Mouse (Mus musculus): ENCODE measurements around the gene Cacna1h. TPM values are rescaled to one million over a fixed set of nuclear protein-coding genes. Genes with fewer than 3 reads are reported as not detected.

Gene Cacna1h
- 10 to 100 TPM; 20.2 to 22.7 TPM for total RNA-seq (2021)
- long read RNA-seq, experiment 1, full-length matches to known transcripts, result 2 of 14 reads
- long read RNA-seq, experiment 1, partial matches to known transcripts, result 10 of 14 reads
- long read RNA-seq, experiment 1, other reads (novel, unspliced or antisense), result 2 of 14 reads
- long read RNA-seq, experiment 2, full-length matches to known transcripts, result 3 of 15 reads
- long read RNA-seq, experiment 2, partial matches to known transcripts, result 8 of 15 reads
- long read RNA-seq, experiment 2, other reads (novel, unspliced or antisense), result 4 of 15 reads

DNA sequence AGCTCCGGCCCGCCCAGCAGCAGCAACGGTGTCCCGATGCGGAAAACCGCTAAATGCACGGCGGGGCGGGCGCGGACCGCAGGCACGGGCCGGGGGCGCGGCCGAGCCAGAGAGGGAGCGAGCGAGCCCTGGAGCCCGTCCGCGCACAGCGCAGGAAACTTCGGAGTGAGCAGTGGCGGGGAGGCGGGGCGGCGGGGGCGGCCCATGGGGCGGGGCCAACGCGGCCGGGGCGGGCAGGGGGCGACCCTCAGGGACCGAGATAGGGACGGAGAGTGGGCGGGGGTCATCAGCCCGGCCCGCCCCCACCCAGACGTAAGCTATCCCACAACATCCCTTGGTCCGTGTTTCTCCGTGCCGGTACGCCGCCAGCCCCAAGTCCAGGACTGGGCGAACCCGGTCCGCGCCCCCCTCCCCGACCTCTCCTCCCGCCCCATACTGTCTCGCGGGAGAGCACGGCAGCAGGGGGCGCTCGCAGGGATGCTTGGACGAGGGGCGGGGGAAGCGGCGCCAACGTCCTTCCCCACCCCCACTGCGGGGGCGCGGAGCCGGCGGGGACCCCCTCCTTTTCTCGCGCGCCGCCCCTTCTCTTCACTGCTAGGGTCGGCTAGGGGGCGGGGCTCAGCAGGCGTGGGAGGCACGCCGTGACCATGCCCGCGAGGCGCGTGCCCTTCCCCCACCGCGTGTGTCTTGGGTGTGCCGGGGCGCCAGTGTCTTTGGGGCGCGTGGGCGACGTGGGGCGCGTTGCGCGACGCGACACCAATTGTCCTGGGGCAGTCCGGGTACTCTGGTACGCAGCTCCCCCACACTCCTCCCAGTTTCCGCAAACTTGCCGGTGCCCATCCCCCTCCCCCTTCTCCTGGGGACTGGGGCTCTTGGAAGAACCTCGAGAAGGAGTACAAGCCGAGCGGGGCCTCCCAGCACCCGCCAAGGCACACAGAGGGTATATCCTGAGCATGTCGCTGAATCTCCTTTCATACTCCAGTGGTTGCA, at the start of gene Cacna1h:
Gene Cacna1h (minus strand): TSS at position 167 of the 990 bp plus-strand sequence.
- peak; percentile 45 to 46 for DNase-seq (ENCODE audit: low spot score in 2 of 2)

DNA sequence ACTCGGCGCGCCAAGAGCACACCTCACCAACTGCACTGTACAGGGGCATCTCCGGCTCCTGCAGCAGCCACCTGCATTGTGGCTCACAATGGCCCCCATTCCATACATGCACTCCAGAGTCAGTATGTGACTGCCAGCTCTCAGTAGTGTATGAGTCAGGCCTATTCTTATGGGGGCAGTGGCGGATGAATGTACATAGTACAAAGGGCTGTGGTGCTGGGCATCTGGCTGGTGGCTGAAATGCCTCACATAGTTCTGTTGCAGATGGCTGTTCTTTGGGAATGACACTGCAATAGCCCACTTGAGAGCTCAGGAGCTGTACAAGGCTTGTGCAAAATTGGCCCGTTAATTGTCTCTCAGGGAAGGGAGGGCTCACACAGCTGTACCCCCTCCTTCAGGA, 48.5 kb upstream of the Cacna1h start:
- no peak for DNase-seq (ENCODE audit: low spot score in 2 of 2)

DNA sequence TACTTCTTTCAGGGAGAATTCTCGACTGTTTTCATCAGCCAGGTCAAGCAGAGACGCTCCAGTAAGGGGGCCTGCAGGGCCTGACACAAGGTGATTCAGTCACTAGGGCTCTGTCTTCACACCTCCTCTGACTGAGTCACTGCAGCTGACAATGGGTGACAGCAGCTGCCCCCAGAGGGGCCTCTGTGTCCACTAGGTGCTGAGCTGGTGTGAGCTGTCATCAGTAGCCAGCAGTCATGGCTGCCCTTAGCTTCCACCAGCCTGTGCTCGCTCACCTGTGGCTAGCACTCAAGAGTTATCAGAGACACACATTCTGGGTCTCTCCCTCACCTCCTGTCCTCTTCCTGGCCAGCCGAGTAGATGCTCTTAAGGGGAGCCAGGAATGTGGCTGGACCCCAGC, 47.2 kb upstream of the Cacna1h start:
- no peak for DNase-seq (ENCODE audit: low spot score in 2 of 2)

DNA sequence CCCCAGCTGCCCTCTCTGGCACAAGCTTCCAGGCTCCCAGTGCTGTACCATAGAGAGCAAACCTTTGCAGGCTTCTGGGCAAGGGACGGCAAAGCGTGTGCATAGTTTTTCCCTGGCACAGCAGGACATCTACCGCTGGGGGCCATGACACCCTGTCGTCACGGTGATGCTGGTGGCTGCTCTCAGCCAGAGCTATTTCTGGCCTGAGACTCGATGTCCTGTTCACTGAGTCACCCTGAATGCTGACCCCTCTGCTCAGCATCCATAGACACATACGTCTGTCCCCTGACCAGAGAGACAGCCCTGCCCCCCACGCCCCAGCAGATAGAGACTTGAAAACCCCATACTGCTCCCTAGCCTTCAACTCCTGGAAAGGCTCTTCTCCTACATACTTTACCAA, 46.6 kb upstream of the Cacna1h start:
- DNase-seq (ENCODE audit: low spot score in 2 of 2), result no peak

DNA sequence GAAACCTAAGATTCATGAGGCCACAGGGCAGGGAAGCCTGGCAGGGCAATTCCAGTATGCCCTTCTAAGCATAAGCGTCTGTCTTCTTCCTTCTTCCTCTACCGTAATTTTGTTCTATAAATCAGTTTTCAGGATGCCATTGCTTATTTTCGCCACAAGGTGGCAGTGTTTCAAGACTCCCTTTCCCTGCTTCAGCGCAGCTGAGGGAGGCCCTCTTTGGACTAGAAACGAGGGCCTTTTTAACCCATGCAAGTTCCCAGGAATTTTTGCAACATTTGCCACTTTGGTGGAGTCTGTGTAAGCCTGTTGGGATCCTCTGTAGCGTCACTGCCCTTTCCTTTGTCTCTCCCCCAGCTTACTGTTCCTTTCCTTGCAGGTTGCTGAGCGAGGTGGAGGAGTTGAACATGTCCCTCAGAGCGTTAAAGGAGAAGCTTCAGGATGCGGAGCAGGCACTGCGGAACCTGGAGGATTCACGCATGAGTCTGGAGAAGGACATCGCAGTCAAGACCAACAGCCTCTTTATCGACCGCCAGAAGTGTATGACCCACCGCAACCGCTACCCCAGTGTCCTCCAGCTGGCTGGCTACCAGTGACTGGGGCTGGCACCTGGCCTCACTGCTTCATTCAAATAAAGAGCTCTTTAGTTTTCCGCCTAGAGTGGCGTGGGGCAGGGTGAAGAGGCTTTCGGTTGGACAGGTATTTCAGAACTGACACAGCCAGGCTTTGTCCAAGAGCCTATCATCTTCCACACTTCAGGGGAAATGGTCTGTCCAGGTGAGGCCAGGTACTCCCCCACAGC, 42.6 kb upstream of the Cacna1h start:
- DNase-seq (ENCODE audit: low spot score in 2 of 2), result peak in 1 of 2 experiments; percentile 51

DNA sequence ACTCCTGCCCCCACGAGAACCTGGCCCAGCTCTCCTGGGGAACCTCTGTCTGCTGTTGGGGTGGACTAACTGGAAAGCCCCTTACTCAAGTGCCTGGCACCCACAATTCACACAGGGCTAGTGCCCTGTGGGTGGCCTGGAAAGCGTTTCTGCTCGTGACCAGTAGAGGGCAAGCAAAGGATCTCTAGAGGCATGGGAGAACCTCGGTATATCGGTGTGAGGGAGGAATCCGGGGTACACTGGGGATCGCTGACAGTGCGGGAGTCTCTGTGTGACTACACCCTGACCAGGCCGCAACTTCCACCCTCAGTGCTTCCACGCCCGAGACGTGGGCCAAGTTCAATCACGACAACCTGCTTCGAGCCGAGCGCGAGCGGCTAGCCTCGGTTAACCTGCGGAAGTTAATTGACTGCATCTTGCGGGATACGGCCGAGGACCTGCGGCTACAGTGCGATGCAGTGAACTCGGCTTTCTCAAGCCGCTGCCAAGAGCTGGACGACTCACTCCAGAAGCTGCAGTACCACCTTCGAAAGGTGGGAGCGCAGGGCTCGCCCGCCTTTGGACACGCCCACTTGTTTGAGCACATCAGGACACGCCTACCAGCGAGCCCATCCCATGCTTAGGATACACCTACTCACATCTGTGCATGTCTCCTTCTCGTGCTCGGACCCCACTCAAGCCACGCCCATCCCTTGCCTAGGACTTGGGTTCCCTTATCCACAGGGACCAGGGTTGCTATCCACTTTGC, 40.9 kb upstream of the Cacna1h start:
- DNase-seq (ENCODE audit: low spot score in 2 of 2), result peak in 1 of 2 experiments; percentile 46

DNA sequence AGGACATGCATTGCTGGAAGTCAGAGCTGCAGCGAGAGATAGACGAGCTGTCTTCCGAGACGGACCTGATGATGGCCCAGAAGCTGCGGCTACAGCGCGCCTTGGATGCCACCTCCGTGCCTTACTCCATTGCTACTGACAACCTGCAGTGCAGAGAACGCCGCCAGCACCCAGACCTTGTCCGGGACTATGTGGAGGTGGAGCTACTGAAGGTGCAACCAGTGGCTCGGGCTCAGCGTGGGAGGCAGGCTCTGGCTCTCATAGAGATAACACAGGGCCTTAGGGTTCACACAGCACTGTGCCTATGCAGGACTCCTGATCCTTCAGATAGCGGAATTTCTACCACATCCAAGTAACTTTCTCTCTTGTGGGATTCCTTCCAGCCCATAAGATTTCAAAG, 38.5 kb upstream of the Cacna1h start:
- no peak for DNase-seq (ENCODE audit: low spot score in 2 of 2)

DNA sequence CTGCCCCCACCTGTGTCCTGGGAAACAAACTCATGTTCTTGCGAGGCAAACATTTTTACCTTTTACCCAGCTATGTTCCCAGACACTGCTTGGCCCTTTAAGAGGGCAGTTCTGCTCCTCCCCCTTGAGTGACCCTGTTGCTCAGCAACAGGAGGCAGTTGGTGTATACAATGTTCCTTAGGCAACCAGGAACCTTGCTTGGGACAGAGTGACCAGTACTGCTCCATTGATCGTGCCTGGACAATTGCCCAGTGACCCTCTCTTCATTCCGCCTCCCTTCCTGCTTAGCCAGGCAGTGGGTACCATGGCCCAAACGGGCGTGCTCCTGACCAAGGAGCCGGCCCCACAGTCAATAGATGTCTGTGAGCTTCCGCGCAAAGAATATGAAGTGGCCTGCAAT, 37.8 kb upstream of the Cacna1h start:
- no peak for DNase-seq (ENCODE audit: low spot score in 2 of 2)

DNA sequence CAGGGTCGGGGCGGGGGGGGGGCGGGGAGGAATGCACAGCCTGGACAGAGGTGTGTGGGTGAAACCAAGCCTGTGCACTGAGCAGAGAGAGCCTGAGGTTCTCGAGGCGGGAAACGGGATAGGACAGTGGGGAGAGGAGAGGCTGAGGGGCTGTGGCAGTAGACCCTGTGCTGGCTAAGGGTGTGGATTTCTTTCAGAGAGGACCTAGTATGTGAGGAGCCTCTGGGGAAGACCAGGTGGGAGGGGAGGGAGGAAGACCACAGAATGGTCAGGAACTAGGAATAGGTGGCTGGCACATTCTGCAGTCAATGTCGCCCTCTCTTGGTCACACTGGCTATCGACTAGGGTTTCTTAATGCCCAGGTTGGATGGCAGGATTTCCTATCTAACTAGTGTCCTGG, 36.2 kb upstream of the Cacna1h start:
- peak in 1 of 2 experiments; percentile 46 for DNase-seq (ENCODE audit: low spot score in 2 of 2)

DNA sequence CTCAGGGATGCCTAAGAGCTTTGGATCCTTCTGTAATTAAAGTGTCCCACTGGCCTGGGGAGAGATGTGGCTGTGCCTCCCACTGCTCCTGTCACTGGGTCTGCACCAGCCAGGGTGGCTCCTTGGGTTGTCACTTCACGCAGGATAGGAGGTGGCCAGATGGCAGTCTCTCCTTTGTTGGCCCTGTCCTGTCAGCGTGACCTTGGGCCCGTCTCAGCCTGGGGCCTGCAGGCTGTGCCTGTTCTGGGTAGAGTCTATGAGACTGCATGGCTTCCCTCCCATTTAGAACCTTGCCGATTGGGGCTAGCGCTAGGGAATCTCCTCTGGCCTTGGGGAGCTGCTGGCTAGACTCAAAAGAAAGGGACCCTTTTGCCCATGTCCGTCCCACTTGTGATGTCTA, 34.7 kb upstream of the Cacna1h start:
- no peak for DNase-seq (ENCODE audit: low spot score in 2 of 2)

DNA sequence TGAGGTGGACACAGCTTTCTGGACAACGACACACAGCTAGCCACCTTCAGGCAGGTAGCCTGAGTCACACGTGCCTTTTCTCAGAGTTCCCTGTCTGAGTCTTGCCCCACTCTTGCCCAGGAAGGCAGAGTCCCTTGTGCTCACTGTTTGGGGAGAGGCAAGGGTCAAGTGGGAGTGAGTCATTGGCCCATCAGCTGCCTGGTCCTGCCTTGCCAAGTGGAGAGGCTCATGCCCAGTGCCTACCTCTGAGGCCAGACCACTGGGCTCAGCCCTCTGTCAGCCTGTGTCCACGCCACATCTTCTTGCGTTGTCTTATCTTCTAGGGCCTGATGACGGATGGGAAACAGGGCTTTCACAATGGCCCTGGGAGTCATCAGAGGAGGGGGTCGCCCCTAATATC, 34.2 kb upstream of the Cacna1h start:
- no peak for DNase-seq (ENCODE audit: low spot score in 2 of 2)

DNA sequence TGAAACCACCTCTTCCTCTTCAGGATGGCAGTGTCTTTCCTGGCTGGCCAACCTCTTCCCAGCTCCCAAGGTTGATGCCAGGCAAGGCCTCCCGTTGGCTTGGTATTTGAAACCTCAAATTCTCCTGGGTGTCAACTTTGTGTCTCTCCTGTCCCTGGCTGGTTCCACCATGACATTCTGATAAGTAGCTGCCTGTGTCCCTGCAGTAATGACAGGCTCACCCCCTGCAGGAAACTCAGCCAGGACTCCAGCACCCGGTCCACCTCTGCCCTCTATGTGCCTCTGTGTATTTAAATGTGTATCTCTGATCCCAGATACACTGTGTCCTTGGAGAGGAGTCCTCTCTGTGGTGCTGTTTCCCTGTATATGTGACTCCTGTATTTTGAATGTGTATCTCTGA, 32.7 kb upstream of the Cacna1h start:
- DNase-seq (ENCODE audit: low spot score in 2 of 2), result no peak

DNA sequence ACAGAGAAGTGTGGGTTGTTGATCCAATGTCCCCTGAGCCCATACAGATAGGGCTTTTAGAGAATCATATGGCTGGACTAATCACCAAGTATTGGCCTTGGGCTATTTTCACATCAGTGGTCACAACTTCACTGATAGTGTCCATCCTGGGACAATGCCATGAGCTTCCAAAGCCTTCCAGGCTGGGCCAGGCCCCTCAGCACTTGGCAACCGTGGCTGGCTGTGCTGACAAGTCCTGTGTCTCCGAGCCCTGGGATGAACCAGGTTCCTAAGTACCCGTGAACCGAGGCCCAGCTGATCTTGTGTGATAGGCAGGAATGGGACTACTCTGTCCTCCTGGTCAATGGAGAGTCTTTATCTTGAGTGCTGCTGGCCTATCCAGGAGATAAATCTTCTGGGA, 30.5 kb upstream of the Cacna1h start:
- DNase-seq (ENCODE audit: low spot score in 2 of 2), result no peak

DNA sequence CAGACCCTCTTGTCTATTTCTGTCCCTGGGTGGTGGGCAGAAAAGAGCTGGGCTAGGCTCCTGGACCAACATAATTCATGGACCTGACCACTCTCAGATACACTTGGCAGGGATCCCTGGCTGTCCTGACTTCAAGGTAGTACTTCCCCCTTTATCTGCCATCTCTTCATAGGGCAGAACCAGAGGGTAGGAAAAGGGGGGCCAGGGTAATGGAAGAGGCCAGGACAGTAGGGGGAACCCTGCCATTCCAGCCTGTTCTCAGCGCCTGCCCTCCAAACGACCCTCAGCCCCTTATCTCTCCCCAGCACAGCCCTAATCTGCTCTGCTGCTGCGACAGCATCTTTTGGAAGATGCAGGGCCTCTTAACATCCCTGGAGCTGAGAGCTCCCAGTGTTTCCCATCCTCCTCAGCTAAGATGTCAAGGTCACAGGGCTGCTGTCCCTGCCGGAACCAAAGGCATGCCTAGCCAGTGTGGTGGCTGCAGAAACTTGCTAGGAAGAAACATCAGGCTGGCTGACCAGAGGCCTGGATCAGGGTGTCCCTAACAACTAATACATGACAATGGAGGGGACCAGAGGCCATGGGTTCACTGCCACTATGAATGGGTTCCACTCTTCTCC, 29.9 kb upstream of the Cacna1h start:
- no peak for DNase-seq (ENCODE audit: low spot score in 2 of 2)

DNA sequence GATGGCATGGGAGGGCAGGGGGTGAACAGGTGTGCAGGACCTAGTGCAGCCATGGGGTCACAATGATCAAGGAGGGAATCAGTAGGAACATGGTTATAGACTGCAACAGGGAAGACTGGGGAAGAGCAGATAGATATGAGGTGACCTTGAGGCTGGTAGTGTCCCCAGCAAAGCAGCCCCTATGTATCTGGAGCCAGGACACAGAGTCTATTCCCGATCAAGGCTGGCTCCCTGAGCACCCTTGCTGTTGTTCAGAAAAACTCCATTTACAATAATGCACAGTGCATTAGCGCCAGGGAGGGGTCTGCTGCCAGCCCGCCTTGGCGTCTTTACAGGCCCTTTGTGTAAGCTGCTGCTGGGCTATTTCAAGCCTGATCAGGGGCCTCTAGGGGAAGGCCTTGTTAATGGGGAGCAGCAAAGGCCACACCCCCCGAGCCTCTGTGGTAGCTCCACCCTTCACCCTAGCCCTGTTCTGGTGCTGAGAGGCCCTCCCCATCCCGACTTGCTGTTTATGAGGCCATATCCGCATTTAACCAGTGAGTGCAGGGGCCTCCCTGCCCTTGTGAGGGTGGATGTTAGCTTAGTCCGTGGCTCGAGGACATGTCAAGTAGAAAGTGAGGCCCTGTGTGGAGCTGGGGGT, 28.8 kb upstream of the Cacna1h start:
- DNase-seq (ENCODE audit: low spot score in 2 of 2), result no peak

DNA sequence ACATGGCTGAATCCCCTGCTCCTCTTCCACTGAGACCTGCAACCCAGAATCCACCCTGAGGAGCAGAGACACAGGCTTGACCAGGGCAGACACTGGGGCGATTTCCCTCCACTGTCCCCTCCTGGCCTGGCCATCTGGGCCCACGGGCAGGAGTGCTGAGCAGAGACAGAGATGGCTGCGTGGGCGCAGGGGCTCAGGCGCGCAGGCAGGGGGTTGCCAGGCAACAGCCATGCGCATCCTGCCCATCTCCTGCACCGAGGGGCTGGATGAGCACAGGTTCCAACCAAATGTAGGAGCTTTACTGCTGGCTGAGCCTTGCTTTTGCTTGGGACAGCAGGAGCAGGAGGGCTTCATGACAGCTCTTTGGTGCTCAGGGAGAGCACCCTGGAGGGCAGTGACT, 23.0 kb upstream of the Cacna1h start:
- no peak for DNase-seq (ENCODE audit: low spot score in 2 of 2)

DNA sequence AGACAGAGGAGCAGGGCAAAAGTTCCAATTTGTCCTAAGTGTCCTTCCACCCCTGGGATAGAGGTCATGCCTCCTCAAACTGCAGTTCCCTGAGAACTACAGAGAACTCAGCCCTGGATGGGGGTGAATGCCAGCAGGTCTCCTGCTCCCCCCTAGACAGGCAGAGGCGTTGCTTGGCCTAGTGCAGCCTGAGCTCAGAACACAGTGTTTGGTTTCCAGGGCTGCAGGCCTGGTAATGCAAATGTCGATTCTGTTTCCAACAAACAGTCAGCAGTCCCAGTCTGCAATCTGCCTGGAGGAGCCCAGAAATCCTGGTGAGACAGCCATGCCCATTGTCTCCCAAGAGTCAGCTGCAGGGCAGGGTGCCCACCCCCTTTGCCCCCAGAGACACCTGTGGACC, 20.7 kb upstream of the Cacna1h start, which contains the start of gene Tekt4:
Gene Tekt4 (plus strand): TSS at position 344 of the 400 bp plus-strand sequence.
- no peak for DNase-seq (ENCODE audit: low spot score in 2 of 2)

DNA sequence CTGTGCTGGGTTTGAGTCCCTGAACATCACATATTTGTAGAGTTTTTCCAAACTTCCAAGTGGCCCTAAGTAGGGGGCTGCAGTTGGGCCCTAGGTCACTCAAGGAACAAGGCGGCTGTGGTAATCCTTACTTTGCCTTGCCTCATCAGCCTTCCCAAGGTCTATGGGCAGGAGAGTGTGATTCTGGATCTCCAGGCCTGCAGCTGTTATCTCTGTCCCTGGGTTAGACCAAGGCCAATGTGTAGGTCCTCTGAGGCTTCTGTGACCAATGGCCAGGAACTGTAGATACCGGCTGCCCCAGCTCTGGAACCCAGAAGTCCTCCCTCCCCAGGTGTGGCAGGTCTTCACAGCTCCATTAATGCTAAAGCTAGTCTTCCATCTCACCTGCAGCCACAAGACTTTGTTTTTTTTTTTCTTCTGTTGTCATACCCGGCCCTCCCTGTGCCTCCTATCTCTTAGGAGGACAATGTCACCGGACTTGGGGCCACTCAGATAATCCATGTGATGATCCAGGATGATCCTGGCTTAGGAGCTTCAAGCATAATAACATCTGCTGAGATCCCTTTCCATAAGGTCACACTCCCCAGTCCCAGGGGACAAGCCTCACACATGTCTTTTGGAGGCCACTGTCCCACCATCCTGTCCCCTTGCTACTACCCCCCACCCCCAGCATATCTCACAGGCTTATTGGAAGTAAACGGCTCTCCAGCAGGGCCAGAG, 18.8 kb upstream of the Cacna1h start:
- no peak for DNase-seq (ENCODE audit: low spot score in 2 of 2)

DNA sequence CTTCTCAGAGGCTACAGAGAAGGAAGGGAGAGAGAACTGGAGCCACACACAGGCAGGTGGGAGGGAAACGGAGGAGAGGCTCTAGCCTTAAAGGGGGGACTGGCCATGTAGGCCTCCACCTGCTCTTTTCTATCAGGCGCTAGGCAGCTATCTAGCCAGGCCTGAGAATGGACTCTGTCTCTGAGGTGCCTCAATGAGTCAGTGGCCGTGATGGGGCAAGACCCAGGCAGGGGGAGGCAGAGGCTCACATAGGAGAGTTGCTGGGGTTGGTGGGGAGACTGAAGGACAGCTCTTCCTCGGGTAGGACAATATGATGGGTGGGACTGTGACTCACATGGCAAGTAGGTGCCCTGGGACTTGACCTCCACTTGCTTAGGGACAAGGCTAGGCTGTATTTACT, 16.7 kb upstream of the Cacna1h start:
- DNase-seq (ENCODE audit: low spot score in 2 of 2), result no peak

Data from gastrocnemius, postnatal 4 days (tissue).